ENCODE assay signal across 8 mouse cellular contexts in genomic region chr1:86007778-86008177, GRCm38 (mm10). TPM values are rescaled to one million over a fixed set of nuclear protein-coding genes. Genes with fewer than 3 reads are reported as not detected.
DNase-seq lines count a peak whose midpoint lies in the region; ATAC-seq lines count a peak whose summit lies in the region.

No protein-coding gene starts in this region.

- DNase-seq in 3134 (ENCODE audit: extremely low read depth, insufficient read length, low spot score): peak; percentile 27
- peak; percentile 93 for DNase-seq in adrenal gland, postnatal 25 days
- DNase-seq in heart, embryonic 10.5 days (ENCODE audit: low spot score): peak; percentile 82
- peak; percentile 7 to 56 for DNase-seq in monocyte, adult 2 months (ENCODE audit: low read depth in 1 of 2, low spot score in 2 of 2)
- DNase-seq in spleen, postnatal 4 days (ENCODE audit: low spot score in 2 of 2): peak; percentile 69 to 91

- H3K4me2 ChIP-seq in embryonic facial prominence, embryonic 13.5 days: peak overlapping the region; percentile 36
- H3K4me2 ChIP-seq in kidney, embryonic 14.5 days (replicated peaks; ENCODE audit: low read depth, low read length): 0 out of 2 replicates have a peak overlapping the region, but pooled peaks have one; percentile 5
- H3K4me2 ChIP-seq in limb, embryonic 15.5 days: 0 out of 2 replicates have a peak overlapping the region, but pooled peaks have one; percentile 22

- no peaks in the 10 kb centered on the region for H3K9me3 ChIP-seq in embryonic facial prominence, embryonic 13.5 days
- no peaks in the 10 kb centered on the region; the same call in 1 of the 2 replicates for H3K9me3 ChIP-seq in heart, embryonic 10.5 days
- 0 out of 2 replicates have a peak, but pooled peaks cover 2% of the 10 kb centered on the region for H3K9me3 ChIP-seq in kidney, embryonic 14.5 days (ENCODE audit: control insufficient read depth, low read length)
- no peaks in the 10 kb centered on the region for H3K9me3 ChIP-seq in limb, embryonic 15.5 days

- WGBS in embryonic facial prominence, embryonic 13.5 days: 2% methylated on average over 7 of the region's 7 CpGs
- 3% methylated on average over 7 of the region's 7 CpGs for WGBS in heart, embryonic 10.5 days
- 2% methylated on average over 7 of the region's 7 CpGs for whole genome bisulfite sequencing in kidney, embryonic 14.5 days
- WGBS in limb, embryonic 15.5 days: 1% methylated on average over 7 of the region's 7 CpGs

- no peak for ATAC-seq in embryonic facial prominence, embryonic 13.5 days (ENCODE audit: insufficient number of reproducible peaks, insufficient read depth, low FRiP score, low TSS enrichment, low read depth)
- peak; percentile 71; the same call in 1 of the 2 replicates for ATAC-seq in kidney, embryonic 14.5 days (ENCODE audit: low FRiP score, low TSS enrichment)
- ATAC-seq in limb, embryonic 15.5 days (ENCODE audit: insufficient number of reproducible peaks, low FRiP score, low TSS enrichment, low read depth): no peak

- H3K27ac ChIP-seq in embryonic facial prominence, embryonic 13.5 days: no peak overlapping the region
- no peak overlapping the region for H3K27ac ChIP-seq in heart, embryonic 10.5 days
- no peak overlapping the region for H3K27ac ChIP-seq in kidney, embryonic 14.5 days (ENCODE audit: low read depth, low read length)
- H3K27ac ChIP-seq in limb, embryonic 15.5 days: no peak overlapping the region

- H3K27me3 ChIP-seq in embryonic facial prominence, embryonic 13.5 days: no peaks in the 10 kb centered on the region
- 0 out of 2 replicates have a peak, but pooled peaks cover 5% of the 10 kb centered on the region for H3K27me3 ChIP-seq in heart, embryonic 10.5 days (ENCODE audit: insufficient read depth, poor library complexity, severe bottlenecking)
- H3K27me3 ChIP-seq in kidney, embryonic 14.5 days (ENCODE audit: control insufficient read depth, insufficient read depth, low read length): no peaks in the 10 kb centered on the region
- H3K27me3 ChIP-seq in limb, embryonic 15.5 days: no peaks in the 10 kb centered on the region

- H3K4me1 ChIP-seq in embryonic facial prominence, embryonic 13.5 days: peaks cover 4% of the 10 kb centered on the region; the same call in 1 of the 2 replicates
- no peaks in the 10 kb centered on the region for H3K4me1 ChIP-seq in heart, embryonic 10.5 days
- H3K4me1 ChIP-seq in kidney, embryonic 14.5 days (ENCODE audit: control insufficient read depth, insufficient read depth, low read length): no peaks in the 10 kb centered on the region
- H3K4me1 ChIP-seq in limb, embryonic 15.5 days: peaks cover 5% of the 10 kb centered on the region; the same call in 1 of the 2 replicates

- no peaks in the 10 kb centered on the region for H3K36me3 ChIP-seq in embryonic facial prominence, embryonic 13.5 days
- H3K36me3 ChIP-seq in heart, embryonic 10.5 days: no peaks in the 10 kb centered on the region
- no peaks in the 10 kb centered on the region for H3K36me3 ChIP-seq in kidney, embryonic 14.5 days (ENCODE audit: control insufficient read depth, insufficient read depth, low read length)
- no peaks in the 10 kb centered on the region for H3K36me3 ChIP-seq in limb, embryonic 15.5 days

- no peak overlapping the region for H3K4me3 ChIP-seq in embryonic facial prominence, embryonic 13.5 days
- no peak overlapping the region for H3K4me3 ChIP-seq in heart, embryonic 10.5 days
- H3K4me3 ChIP-seq in kidney, embryonic 14.5 days (ENCODE audit: low read length): no peak overlapping the region
- no peak overlapping the region for H3K4me3 ChIP-seq in limb, embryonic 15.5 days

- H3K9ac ChIP-seq in embryonic facial prominence, embryonic 13.5 days: no peak overlapping the region
- H3K9ac ChIP-seq in kidney, embryonic 14.5 days (ENCODE audit: low read depth, low read length): no peak overlapping the region
- H3K9ac ChIP-seq in limb, embryonic 15.5 days: no peak overlapping the region

RNA-seq across cellular contexts. Expression of gene Spata3, which starts 8.8 kb away (rescaled TPM):
- total RNA-seq in adrenal gland, postnatal 25 days (2021): not detected in 2 replicates
- not detected in 2 replicates for polyA plus RNA-seq in embryonic facial prominence, embryonic 13.5 days (2015; fragmentation: Nextera tagmentation; extraction: Ambion mirVana)
- not detected in 2 replicates for polyA plus RNA-seq in heart, embryonic 10.5 days (2016; fragmentation: Nextera tagmentation; extraction: Ambion mirVana)
- 0.34 TPM in 1 of 2 replicates, not detected in the other for polyA plus RNA-seq in kidney, embryonic 14.5 days (2014; fragmentation: Nextera tagmentation; extraction: Ambion mirVana)
- not detected in 2 replicates for polyA plus RNA-seq in limb, embryonic 15.5 days (2015; fragmentation: Nextera tagmentation; extraction: Ambion mirVana)

RNA-seq across cellular contexts. Expression of gene 2810459M11Rik, which starts 37.9 kb away (rescaled TPM):
- total RNA-seq in adrenal gland, postnatal 25 days (2021): 0.18 and 0.38 TPM in 2 replicates
- polyA plus RNA-seq in embryonic facial prominence, embryonic 13.5 days (2015; fragmentation: Nextera tagmentation; extraction: Ambion mirVana): 0.42 and 0.61 TPM in 2 replicates
- 1.1 and 4.7 TPM in 2 replicates for polyA plus RNA-seq in heart, embryonic 10.5 days (2016; fragmentation: Nextera tagmentation; extraction: Ambion mirVana)
- 0.81 and 1.7 TPM in 2 replicates for polyA plus RNA-seq in kidney, embryonic 14.5 days (2014; fragmentation: Nextera tagmentation; extraction: Ambion mirVana)
- 0.29 and 0.47 TPM in 2 replicates for polyA plus RNA-seq in limb, embryonic 15.5 days (2015; fragmentation: Nextera tagmentation; extraction: Ambion mirVana)

RNA-seq across cellular contexts. Expression of gene Gpr55, which starts 47.0 kb away (rescaled TPM):
- 2.5 and 4.5 TPM in 2 replicates for total RNA-seq in adrenal gland, postnatal 25 days (2021)
- polyA plus RNA-seq in embryonic facial prominence, embryonic 13.5 days (2015; fragmentation: Nextera tagmentation; extraction: Ambion mirVana): 0.08 and 0.14 TPM in 2 replicates
- 0.04 TPM in 1 of 2 replicates, not detected in the other for polyA plus RNA-seq in heart, embryonic 10.5 days (2016; fragmentation: Nextera tagmentation; extraction: Ambion mirVana)
- polyA plus RNA-seq in kidney, embryonic 14.5 days (2014; fragmentation: Nextera tagmentation; extraction: Ambion mirVana): 0.07 TPM in 1 of 2 replicates, not detected in the other
- 0.06 and 0.15 TPM in 2 replicates for polyA plus RNA-seq in limb, embryonic 15.5 days (2015; fragmentation: Nextera tagmentation; extraction: Ambion mirVana)

RNA-seq across cellular contexts. Expression of gene Psmd1, which starts 56.4 kb away (rescaled TPM):
- total RNA-seq in adrenal gland, postnatal 25 days (2021): 124 and 139 TPM in 2 replicates
- polyA plus RNA-seq in embryonic facial prominence, embryonic 13.5 days (2015; fragmentation: Nextera tagmentation; extraction: Ambion mirVana): 161 and 174 TPM in 2 replicates
- 191 and 198 TPM in 2 replicates for polyA plus RNA-seq in heart, embryonic 10.5 days (2016; fragmentation: Nextera tagmentation; extraction: Ambion mirVana)
- 135 and 207 TPM in 2 replicates for polyA plus RNA-seq in kidney, embryonic 14.5 days (2014; fragmentation: Nextera tagmentation; extraction: Ambion mirVana)
- polyA plus RNA-seq in limb, embryonic 15.5 days (2015; fragmentation: Nextera tagmentation; extraction: Ambion mirVana): 148 and 155 TPM in 2 replicates

Comparison
In these comparisons a context has a peak if more than half of its experiments do, and no peak if none do; other contexts are left out.
1. DNase-seq: peak in every context shown above with its lines; median percentile 93 in adrenal gland, postnatal 25 days; 82 in heart, embryonic 10.5 days; 80 in spleen, postnatal 4 days; 32 in monocyte, adult 2 months; 27 in 3134.